Mouse (Mus musculus) T-helper 17 cell (primary cell): ENCODE measurements at regions not wholly inside any gene's neighbourhood (a gene's known extent, or its start where the extent isn't known, plus 50 kb on each side); places are given as distances from the start of the nearest gene placed in this dataset.

ENCODE experiments used
- in situ Hi-C, 2 experiments: fragments of 300-600 bp; cut with MboI, MseI; formaldehyde crosslinking; loops; 1 replicate in 1 of 2; 2 replicates in 1 of 2; pipeline ENCODE4 v1.15.1; 2025; ENCODE audit warnings: high pct_unique_total_duplicates in 2 of 2

GRCm38 (mm10) chr3:121864734-121865445, 49.8 kb upstream of the Abcd3 start:
- in situ Hi-C loops = no loop called here
